Mouse (Mus musculus) WW6 (cell line): ENCODE results near the gene Tns2.

Source experiments
- DNase-seq: peaks from one replicate; pipeline ENCODE4 v3.0.0-alpha.2; 2013; ENCODE audit warnings: low read depth, low spot score

Gene Tns2

DNA sequence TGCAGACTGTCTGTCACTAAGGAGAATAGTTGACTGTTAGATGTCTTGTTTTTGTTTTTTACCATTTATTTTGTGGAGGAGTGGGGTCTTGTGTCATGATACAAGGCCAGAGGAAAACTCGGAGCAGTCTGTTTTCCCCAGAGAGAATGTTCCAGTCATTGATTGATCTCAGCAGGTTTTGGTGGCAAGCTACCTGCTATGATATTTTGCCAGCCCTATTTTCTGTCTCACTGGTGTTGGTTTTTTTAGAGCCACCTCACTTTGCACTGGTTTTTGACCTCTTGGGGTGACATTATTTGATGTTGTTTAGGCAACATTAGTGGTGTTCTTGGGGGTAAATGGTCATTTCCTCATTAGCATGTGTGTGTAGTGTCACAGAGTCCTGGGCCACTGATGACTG, 8.5 kb upstream of the Tns2 start:
- DNase-seq: no peak

DNA sequence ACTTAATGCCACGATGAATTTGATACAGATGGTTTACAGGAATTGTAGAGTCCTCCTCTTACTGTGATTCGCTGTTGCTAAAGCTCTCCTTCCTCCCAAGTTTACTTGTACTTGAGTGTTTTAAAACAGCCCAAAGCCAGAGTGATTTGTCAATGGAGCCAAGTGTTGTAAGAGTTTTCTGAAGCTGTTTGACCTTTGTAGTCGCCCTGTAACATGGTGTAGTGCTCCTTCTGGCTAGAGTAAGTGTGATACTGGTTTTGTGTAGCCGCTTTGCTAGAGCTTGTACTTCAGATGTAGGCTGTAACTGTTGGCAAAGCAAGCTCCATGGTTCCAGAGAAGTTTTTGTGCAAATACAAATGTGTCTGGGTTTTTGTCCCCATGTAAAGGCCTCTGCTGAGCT, 8.0 kb upstream of the Tns2 start:
- no peak for DNase-seq

DNA sequence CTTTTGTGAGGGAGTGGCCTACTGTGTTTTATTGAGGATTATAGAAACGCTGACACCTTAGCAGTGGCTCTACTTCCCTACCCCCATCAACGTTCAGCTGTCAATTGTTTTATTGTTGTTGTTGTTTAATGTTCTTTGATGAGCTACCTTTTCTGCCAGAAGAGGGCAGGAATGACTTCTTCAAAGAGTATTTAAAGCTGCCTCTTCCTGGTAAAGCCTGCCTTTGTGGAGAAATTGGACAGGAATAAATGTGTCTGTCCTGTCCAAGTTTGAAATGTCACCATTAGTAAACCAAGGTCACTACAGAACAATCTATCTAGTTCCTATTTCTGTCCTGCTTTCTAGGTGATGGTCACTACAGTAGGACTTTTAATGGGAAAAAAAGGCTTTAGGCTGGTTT, 6.1 kb upstream of the Tns2 start:
- DNase-seq: no peak

DNA sequence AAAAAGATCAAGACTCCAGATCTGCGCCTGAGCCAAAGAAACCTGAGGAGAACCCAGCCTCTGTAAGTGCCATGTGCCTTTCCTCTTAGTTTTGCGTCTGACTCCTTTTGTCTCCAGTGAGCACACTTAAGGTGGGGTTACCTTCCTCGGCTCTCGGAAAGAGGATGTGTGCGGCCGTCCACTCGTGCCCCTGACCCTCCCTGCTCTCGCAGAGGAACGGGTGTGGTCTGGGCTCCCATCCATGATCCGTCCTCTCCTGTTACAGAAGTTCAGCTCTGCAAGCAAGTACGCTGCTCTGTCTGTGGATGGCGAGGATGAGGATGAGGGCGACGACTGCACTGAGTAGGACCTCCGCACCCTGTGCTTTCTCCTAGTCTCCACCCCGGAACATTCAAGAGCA, 5.2 kb upstream of the Tns2 start:
- DNase-seq: no peak

DNA sequence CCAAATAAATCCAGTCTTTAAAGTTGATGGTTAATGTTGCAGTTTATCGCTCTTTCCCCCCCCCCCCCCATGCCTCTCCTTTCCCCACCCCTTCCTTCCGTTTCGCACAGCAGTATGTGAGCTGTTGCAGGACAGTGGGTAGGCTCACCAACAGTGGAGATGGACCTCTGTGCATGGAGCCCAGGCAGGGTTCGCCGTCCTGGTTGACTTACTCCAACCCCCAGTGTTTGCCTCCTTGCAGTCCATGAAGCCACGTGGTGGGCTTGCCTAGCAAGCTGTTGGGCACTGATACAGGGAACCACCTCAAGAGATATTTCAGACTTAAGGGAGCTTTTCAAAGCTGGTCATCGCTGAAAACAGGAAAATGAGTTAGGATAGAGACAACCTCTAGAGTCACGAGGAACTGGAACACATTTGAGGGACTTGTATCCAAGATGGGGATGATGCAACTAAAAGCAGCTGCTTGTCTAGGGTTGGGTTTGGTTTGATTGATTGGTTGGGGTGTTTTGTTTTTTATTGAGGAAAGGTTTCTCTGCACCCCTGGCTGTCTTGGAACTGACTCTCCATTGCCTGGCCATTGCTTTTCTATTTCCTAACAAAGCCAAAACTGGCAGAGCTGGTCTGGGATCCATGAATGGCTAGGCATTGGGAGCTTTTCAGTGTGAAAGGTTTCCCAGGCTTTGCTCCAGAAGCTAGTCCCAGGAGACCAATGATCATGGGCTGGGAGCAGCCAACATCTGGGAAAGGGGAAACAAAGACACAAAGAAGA, 2.9 kb upstream of the Tns2 start:
- DNase-seq: no peak

DNA sequence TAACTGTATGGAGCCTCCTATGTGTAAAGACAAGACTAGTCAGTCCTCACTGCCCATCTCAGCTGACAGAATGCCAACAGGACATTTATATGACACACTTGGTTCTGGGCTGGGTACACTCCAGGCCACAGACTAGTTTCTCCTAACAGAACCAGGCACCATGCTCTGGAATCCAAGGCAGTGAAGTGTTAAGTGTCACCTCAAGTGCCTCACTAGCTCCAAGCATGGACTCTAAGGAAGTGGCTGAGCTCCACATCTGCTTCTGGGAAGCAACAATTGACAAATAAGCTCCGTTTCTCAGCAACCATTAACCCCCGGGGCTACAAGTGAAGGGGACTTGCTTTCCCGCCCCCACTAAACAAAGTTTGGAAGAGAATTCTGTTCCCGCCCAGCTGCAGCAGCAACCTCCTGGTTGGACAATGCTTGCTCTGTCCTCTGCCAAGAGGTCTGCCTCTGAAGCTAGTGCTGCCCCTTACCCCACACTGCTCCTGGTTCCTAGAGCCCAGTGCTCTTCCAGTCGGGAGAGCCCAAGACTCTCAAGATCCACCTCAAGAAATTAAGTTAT, 2.1 kb upstream of the Tns2 start:
- DNase-seq: no peak

DNA sequence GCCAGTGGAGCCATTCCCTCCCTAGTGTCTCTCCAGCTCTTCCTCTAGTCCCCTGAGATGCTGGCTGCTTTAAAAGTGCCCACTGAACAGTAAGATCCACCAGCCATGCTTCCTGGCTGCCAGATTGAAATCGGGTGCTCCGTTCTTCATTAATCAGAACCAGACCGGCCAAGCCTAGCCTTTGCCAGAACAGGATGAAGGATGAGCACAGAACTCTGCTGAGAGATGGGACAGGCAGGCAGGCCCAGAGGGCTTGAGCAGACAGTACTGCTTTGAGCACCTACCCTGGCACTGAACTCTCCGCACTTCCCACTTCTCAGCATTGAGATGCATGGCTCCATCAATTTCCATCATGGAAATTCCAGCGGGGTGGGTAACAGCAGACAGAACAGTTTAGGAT, 953 bp upstream of the Tns2 start:
- DNase-seq: no peak

DNA sequence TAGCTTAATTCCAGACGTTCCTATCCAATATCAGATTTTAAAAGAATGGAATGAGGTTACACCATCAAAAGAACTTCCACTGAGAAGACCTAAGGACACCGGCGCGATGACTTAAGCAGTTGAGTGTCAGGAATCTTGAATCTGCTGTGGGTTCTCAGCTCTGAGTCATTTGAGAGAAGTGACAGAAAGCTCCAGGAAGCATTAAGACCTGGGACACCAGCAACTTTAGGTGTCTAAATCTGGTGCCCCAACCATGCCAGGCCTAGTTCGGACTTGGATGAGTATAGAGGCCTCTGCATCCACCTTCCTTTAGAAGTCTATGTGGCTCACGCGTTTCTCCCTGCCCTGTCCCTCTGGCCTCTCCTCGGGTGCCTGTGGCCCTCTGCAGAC, 447 bp upstream of the Tns2 start:
- no peak for DNase-seq

DNA sequence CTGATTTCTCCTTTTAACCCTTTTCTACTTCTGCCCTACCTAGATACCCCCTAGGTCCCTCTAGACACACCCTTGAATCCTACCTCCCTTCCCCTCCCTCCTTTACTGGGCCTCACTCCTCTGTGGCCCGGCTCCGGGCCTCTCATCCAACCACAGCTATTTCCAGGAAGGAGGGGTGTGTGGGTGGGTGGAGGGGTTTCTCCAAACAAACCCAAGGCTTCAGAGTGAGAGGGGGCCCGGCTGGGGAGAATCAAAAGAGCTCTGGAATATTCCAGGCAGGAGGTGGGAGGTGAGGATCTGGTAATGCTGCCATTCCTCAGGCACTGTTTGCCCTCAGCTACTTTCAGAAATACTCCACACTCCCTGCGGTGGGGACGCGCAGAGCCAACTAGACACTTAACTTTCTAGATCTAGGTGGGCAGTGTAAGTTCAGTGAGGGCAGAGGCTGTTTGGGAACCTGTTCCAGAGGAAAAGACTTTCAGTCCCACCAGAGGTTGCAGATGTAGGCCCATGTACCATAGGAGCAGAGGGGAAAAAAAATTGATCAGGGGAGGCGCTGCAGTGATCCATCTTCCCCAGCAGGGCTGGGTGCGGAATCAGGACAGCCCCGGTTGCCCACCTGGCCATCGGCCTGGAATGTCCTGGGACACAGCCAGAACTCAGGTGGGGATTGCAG, 921 bp downstream of the Tns2 start:
- no peak for DNase-seq

DNA sequence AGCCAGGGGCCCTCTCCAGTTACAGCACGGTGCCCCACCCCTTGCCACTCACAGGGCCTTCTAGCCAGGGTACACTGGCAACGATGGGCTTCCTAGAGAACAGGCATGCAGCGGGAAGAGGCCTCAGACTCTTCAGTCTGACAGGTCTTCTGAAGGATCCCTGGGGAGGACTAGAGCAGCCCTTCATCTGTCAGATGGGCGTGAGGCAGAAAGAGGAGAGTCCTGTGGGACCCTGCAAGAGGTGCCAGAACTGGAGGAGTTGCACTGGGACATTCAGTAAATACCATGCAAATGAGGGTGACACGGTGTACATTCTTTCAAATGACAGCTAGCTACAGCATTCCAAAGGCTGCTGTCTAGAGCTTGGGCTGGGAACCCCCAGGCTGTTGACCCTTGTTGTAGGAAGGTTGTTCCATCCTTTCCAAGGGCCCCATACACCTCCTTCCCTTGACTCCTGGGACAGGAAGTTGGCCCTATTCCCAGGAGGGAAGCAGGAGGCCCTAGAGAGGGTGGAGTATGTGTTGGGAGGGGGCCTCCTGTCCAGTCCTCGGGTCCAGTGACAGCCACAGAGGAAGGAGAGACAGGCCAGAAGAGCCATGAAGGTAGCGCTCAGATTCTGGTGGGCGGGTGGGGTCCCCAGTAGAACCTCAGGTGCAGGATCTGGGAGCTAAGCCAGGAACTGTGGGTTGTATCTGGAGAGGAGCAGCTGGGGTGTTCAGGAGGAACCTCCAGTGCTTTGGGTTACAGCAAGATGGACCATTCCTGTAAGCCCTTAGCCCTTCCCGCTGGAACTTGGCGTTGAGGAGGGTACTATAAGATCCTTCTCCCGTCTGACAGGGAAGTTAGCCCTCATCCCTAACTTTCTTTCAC, 1.7 kb downstream of the Tns2 start:
- no peak for DNase-seq

DNA sequence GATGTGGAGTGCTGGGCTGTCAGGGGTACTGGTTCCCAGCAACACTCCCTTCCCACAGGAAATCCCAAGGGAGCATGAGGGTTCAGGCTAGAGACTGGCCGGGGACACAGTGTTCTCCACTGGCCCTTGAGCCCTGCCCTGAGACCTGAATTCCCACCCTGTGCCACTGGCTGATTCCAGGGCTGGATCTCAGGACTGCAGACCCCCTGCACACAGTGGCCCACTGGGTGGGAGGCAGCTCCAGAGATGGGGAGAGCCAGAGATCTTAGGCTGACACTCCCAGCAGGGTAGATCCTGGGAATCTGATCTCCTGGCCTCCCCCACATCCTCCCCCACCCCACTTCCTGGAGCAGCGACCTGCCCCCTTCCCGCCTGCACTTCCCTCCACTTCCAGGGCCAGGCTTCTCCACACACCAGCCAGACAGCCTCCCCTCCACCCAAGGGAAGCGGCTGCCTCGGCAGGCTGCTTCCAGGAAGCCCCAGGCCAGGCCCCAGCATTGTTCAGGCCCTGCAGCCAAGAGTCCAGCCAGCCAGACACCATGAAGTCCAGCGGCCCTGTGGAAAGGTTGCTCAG, 2.4 kb downstream of the Tns2 start:
- no peak for DNase-seq

DNA sequence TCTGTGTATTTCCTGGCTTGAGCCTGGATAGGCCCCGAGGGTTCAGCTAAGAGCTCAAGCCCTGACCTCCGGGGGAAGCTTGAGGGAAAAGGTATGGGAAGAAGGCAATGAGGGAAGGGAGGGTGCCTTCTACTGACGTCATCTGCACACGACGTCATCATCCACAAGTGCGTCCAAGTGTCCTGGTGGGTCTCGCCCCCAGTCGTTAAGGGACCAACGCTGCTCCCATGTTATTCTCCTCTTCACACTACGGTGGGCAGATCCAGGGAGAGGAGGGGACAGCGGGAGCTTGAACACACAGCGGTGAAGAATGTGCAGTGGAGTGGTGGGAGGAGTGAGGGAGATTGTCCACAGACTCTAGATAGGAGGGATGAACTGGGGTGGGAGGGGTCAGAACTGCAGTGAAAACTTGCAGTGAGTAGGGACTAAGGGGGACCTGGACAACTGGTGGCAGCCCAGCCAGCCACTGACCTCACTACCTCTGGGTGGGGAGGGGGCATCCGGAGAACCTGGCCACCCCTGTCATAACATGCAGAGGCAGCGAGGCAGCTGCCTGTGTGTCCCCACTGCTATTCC, 3.2 kb downstream of the Tns2 start:
- no peak for DNase-seq

DNA sequence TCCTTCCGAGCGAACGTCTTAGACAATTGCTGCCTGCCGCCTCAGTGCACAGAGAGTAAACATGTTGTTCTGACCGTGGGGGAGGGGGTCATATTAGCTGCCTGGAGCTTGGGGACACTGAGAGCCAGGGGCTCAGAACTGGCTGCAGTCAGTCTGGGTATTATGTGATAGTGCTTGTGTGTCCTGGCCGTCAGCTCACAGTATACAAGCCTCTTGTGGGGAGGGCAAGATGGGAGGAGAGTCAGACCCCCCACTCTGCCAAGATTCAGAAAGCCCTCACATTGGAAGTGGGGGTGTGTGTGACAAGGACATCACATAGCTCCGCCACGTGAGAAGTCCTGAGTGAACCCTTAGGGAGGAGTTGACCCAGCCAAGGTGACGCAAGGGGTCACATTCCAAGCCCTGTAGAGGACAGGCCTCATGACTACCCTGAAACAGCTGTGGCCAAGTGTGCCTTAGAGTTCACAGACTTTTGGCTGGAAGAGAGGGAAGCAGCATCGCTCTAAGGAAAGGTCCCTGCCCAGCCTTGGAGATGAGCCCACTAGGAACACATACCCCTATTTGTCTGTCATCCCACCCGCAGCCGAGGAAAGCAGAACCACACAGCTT, 3.8 kb downstream of the Tns2 start:
- no peak for DNase-seq

DNA sequence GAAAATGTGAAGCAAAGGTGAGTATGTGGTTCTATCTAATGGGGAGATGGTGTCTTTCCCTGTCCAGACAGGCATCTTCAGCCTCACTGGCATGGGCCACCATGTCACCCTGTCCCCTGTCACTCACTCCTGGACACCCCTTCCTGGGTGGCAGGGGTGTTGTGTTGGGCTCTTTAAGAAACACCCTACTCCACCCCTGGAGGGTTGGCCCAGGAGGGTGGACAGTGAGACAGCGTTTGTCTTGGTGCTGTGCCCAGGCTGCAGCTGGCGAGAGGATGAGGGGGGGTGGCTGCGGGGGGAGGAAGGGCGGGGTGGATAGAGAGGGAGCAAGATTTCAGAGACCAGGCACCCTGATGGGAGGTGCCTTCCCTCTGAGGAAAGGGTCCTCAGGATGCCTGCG, 5.1 kb downstream of the Tns2 start:
- DNase-seq: no peak

DNA sequence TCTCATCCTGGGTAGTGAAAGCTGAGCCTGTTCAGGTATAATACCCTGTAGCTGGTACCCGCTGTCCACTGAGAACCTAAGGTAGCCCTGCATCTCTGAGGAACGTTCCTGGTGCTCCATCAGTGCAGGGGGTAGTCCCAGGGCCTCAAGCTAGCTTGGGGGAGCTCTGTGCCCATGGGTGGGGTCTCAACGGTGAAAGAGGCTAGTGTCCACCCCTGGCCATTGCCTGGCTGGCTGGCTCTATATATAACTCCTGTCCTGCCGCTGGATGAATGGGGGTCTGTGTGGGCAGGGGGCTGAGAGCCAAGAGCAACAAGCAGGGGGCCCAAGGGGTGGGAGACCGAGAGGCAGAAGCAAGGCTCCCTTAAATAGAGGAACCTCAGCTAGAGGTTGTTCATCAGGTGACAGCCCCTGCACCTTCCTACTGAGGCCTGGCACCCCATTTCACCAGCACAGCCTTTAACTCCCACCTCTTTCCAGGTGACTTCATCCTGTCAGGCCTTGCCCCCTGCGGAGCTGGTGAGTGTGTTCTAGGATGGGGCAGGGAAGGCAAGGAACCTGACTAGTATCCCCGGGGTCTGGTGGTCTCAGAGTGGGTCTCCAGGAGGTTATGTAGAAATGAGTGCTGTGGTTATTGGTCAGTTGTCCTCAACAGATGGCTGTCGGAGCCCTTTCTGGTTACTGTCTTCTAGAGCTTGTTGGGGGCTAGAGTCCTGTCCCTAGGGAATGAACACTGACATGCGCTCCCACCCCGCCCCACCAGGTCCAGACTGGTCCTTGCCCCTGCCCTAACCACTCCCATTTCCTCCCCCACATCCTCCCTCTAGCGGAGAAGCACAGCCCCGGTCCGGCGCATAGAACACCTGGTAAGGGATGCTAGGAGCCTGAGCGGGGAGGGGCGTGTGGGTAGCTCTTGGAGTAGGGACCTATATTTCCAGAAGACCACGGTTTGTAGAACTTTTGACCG, 5.8 kb downstream of the Tns2 start:
- peak; percentile 31 for DNase-seq

DNA sequence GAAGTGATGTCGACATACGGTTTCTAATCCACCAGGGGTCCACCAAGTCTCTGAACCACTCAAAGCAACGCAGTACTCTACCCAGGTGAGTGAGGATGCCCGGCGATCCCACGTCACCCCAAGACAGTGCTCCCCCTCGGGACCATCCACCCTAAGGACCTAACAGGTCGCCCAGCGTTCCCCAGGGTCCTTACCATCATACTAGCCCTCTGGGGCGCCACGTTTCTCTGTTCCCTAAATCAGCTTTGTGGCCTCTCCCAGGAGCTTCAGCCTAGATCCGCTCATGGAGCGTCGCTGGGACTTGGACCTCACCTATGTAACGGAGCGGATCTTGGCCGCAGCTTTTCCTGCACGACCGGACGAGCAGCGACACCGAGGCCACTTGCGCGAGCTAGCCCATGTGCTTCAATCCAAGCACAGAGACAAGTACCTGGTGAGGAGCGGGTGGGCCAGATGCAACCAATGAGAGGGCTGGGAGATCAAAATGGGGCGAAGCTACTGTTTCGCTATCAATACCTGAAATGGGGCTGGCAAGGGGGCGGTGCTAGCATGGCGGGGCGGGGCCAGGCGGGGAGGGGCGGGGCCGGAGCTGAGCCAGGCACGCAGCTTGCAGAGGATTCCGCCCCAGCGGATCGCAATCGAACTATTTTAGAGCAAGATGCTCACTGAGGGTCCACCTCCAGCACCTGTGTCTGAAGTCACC, 6.7 kb downstream of the Tns2 start:
- peak; percentile 29 for DNase-seq

DNA sequence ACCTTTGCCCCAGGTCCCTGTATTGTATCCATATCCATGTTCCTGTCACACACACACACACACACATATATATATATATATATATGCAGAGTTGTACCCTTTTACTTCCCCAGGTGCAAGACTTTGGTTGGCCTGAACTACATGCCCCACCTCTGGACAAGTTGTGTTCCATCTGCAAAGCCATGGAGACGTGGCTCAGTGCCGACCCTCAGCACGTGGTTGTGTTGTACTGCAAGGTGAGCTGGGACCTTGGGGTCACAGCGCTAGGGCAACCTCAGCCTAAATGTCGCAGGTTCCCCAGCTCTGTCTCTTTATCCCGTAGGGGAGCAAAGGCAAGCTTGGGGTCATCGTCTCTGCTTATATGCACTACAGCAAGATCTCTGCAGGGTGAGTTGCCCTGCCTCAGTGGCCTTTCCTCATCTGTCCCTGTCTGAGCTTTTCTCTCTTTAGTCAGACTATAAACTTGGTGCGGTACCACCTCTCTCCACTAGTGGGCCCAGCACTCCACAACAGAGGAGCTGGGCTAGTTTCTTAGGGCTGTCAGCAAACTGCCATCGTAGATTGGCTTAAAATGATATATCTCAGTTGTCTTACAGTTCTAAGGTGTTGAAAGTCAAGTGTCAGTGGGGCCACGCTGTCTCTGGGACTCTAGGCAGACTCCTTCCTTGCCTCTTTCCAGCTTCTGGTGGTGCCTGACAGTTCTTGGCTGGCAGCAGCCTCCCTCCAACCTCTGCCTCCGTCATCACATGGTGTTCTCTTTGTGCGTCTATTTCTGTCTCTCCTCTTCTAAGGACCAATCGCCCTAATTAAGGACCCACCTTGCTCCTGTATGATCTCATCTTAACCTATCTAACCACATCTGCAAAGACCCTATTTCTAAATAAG, 7.7 kb downstream of the Tns2 start:
- peak; percentile 45 for DNase-seq
